Mouse (Mus musculus) effector memory CD4-positive, alpha-beta T cell, adult 5 months (primary cell): ENCODE results near the gene 2410015M20Rik. TPM values are rescaled to one million over a fixed set of nuclear protein-coding genes. Genes with fewer than 3 reads are reported as not detected.

ENCODE experiments used
- polyA plus RNA-seq: library from polyadenylated mRNA; unstranded; fragments of 100-300 nt; shearing (Covaris generic); gene quantifications from one replicate; pipeline ENCODE4 v1.2.1, GENCODE M21; 2017

2410015M20Rik gene
- 133 TPM for polyA plus RNA-seq

DNA sequence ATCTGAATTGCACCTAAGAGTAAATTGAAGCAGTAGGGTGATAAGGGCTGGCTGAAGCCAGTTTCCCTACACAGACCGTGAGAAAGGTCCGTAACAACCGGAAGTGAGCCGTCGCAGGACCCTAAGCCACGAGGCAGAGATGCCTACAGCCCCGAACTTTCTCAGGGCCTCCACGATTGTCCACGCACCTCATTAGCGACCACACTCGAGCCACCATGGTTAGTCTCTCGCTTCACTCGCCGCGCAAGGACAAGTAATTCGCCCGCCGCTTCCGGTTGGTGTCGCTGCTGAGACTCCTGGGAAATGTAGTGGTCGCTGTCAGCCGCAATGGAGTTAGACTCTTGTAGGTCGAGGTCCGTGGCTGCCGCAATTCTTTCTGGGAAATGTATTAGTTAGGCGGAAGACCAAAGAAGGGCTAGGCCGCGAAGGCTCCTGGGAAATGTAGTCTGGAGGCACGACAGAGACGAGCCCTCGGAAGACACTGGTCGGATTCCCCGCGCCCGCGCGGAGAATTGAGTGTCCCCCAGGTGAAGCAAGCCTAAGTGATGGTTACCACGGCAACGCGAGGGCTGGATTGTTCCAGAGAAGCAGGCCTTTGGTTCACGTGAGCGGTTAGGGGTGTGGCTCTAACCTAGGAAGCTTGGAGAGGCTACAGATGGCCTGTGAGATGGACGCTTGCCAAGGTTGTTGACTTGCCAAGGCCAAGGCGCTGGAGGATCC lies at the start of gene 2410015M20Rik:
TSS of gene 2410015M20Rik (minus strand) at position 320 of the 720 bp plus-strand sequence.

DNA sequence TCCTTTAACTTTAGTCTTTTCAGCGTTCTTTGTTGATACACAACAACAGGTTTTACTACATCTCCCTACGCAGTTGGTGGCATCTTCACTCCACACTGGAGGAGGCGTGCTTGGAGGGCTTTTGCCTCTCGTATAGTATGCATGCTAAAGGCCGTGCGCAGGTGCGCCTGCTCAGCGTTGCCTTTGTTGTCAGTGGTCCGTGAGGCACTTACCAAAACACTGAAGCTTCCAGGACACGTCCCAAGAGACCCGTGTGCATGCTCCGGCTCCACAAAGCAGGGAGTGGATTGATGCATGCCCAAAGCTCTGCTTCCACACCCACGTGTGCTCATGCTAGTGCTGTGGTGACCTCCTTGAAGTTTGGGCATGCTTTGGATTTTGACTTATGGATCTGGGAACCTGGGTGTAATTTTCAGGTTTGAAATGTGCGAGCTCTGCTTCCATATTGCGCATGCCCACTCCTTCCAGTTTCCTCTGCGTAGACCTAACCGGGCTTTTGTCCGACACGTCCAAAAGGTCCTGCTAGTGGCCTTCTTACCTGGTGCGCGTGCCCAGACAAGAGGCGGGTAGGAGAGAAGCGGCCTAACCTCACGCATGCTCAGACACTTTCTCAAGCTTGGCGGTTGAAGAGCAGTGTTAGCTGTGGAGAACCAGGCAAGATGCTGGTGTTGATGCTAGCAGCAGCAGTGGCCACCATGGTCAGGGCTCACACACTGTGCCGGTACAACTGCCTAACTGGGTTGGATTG lies 18.1 kb upstream of the 2410015M20Rik start, which contains the start of gene Catsperd:
TSS of gene Catsperd (plus strand) at position 614 of the 748 bp plus-strand sequence.

DNA sequence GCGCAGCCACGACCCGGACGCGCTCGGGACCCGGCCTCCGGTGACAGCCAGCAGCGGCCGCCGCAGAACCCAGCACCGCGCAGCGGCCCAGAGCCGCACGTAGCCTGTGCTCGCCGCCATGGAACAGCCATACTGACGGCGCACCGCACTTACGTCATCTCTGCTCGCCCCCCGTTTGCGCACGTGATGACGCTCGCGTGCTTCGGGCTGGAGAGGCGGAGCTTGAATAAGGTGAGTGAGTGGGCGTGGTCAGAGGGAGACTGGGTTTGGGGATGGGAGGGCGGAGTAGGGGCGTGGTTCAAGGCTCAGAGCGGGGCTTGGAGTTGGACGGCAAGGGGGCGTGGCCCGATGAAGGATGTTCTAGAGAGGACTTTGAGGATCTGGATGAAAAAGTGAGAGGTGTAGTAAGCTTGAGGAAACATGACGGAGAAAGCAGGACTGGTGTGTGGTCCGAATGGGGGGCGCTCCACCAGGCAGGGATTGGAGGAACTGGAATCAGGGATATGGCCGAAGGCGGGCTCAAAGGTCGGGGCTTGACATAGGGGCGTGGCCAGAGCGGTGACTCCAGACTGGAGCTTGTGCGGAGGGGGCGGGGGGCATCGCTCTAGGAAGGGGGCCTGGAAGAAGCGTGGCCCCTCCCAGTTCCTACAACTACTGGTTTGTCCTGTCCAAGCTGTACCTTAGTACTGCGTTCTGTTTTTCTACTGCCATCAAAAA lies 17.3 kb upstream of the 2410015M20Rik start, which contains the start of gene Lonp1:
TSS of gene Lonp1 (minus strand) at position 134 of the 717 bp plus-strand sequence.

DNA sequence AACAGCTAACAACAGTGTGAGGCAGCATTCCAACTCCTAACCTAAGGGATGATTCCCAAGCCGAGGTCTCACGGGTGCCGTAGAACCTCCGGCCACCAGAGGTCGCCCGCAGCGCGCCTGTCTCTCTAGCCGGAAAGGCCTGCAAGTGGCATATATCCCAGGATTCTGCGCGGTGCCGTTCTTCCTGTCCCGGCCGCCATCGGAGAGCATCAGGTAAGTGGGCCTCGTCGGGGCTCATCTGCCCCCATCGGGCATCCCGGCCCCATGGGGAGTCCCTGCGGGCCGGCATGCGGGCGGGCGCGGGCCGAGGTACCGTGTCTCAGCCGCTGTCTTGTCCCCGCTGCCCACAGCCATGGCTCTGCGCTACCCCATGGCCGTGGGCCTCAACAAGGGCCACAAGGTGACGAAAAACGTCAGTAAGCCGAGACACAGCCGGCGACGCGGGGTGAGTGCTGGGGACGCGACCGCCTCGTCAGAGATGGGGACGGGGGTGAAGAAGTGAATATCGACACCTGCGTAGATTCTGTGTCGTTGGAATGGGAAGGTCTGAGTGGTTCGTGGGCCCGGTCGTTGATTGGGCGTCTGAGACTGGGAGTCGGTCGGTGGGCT lies 3.8 kb upstream of the 2410015M20Rik start, which contains the start of gene Rpl36:
TSS of gene Rpl36 (plus strand) at position 181 of the 609 bp plus-strand sequence.

DNA sequence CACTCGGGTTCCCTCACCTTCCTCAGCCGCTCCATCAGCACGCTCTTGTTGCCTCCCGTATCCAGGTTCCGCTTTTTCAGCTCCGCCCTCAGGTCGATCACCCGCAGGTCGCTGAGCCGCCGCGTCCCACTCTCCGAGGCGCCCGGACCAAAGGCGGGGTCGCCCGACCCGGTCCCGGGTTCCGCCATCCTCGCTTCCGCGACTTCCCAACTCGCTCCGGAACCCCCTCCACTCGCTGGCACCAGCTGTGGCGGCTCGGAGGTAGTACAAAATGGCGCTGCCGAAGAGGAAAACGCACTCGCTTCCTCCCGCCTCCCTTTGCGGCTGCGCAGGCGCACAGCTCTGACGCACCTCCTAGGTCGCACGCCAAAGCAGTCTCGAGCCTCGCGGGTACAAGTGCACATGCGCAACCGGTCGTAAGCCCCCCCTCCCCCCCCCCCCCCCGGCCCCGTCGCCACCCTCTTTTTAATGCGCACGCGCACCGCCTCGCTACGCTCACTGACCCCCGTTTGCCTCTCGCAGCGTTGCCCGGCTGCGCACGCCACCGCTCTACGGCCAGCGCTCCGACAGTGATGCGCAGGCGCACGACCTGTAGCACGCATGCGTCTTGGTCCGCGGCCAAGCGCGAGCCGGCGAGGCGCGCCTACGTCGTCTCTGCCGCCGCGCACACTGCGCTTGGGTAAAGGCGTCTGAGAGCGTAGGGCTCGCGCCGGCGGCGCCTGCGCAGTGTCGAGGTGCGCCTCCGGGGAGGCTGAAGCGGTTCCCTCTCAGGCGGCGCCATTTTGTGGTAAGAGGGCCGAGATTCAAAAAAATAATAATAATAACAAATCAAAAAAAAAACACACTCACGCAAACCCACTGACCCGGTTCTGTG lies 25.1 kb downstream of the 2410015M20Rik start, which contains the start of the genes Safb2 and Safb:
TSS of gene Safb2 (minus strand) at position 329 of the 874 bp plus-strand sequence.
TSS of gene Safb (plus strand) at position 569 of the 874 bp plus-strand sequence.

Other genes starting within 250 kb of the 2410015M20Rik start
- gene Ptprs, start 133.3 kb downstream of the 2410015M20Rik start, polyA plus RNA-seq: 7.4 TPM
- not detected for gene Znrf4, start 97.3 kb downstream of the 2410015M20Rik start, polyA plus RNA-seq
- 0.40 TPM for gene Gm20219, start 55.4 kb downstream of the 2410015M20Rik start, polyA plus RNA-seq
- 215 TPM for gene Safb2, start 25.2 kb downstream of the 2410015M20Rik start, polyA plus RNA-seq
- 213 TPM for gene Safb, start 24.9 kb downstream of the 2410015M20Rik start, polyA plus RNA-seq
- gene Rpl36, start 3.6 kb upstream of the 2410015M20Rik start, polyA plus RNA-seq: 1,953 TPM
- gene Lonp1, start 17.1 kb upstream of the 2410015M20Rik start, polyA plus RNA-seq: 53.4 TPM
- 1.2 TPM for gene Catsperd, start 18.4 kb upstream of the 2410015M20Rik start, polyA plus RNA-seq
- 72.6 TPM for gene Ranbp3, start 63.5 kb upstream of the 2410015M20Rik start, polyA plus RNA-seq
- 139 TPM for gene Ndufa11, start 108.0 kb upstream of the 2410015M20Rik start, polyA plus RNA-seq
- gene Vmac, start 108.3 kb upstream of the 2410015M20Rik start, polyA plus RNA-seq: 8.5 TPM
- gene Nrtn, start 147.8 kb upstream of the 2410015M20Rik start, polyA plus RNA-seq: not detected
- gene Dus3l, start 155.0 kb upstream of the 2410015M20Rik start, polyA plus RNA-seq: 43.1 TPM
- 0.95 TPM for gene Prr22, start 160.5 kb upstream of the 2410015M20Rik start, polyA plus RNA-seq
- gene Rfx2, start 221.2 kb upstream of the 2410015M20Rik start, polyA plus RNA-seq: 2.5 TPM